Mouse (Mus musculus): ENCODE data around the gene Aen.

- TF ChIP-seq CTCF (IDR thresholded peaks at IDR 0.05; ENCODE audit: low read depth, low read length) (no peak), POLR2A (IDR thresholded peaks at IDR 0.05; ENCODE audit: borderline replicate concordance, low read depth, low read length) (no peak)
These were observed 15.6 kb downstream of the Aen start for GRCm38 (mm10) chr7:78911209-78911608.

Data from bone marrow macrophage, adult 2 months (primary cell).